Mouse (Mus musculus): ENCODE results near the gene Xdh. TPM values are rescaled to one million over a fixed set of nuclear protein-coding genes. Genes with fewer than 3 reads are reported as not detected.
A peak's percentile ranks its signal among the peaks of the same experiment; 100 is the strongest.

Xdh gene
- polyA plus RNA-seq, 1 experiment from 2014 or later = 1.9 TPM

DNA sequence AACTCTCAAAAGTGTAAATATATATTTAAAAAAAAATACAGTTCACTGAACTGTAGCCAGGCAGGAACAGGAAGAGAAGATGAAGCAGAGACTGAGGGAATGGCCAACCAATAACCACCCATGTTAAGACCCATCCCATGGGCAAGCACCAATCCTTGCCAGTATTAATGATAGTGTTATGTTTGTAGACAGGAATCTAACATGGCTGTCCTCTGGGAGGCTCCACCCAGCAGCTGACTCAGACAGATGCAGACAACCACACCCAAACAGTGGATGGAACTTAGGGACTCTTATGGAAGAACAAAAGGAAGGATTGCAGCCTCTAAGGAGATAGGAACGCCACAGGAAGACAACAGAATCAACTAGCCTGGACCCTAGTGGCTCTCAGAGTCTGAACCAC, 32.9 kb upstream of the Xdh start:
- WGBS = 86% methylated on average over 1 of the region's 1 CpGs
- H3K36me3 ChIP-seq (ENCODE audit: insufficient read depth, low read length) = no peaks in the 10 kb centered on the region
- ATAC-seq (replicated peaks; ENCODE audit: low FRiP score, low read depth) = no peak

DNA sequence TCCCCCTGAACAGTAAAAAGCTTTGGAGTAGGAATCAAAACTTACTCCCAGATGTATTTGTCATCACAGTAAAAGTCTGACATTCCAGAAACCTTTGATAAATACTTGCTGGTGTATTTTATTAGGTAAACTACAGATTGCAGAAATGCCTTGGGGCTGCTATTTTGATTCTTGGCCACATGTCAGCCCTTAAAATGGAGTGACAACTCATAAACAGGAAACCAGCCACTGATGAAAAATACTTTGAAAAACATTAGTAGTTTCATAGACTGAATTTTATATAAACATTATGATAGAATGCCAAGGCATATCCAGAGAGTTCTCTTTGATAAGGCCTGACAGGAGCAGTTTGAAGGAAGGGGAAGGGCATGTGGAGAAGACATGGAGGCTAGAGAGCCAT, 26.1 kb upstream of the Xdh start:
- H3K4me3 ChIP-seq (replicated peaks; ENCODE audit: low read depth, low read length) = no peak overlapping the region
- TF ChIP-seq CTCF (IDR thresholded peaks at IDR 0.05; ENCODE audit: low read depth) = no peak
- H3K36me3 ChIP-seq (ENCODE audit: insufficient read depth, low read length) = no peaks in the 10 kb centered on the region
- no peak for ATAC-seq (replicated peaks; ENCODE audit: low FRiP score, low read depth)
- no peaks in the 10 kb centered on the region for H3K27me3 ChIP-seq (ENCODE audit: insufficient read depth, low read length)
- H3K9me3 ChIP-seq (replicated peaks; ENCODE audit: low read length) = no peaks in the 10 kb centered on the region
- H3K4me1 ChIP-seq (replicated peaks; ENCODE audit: insufficient read depth, low read length) = 0 out of 2 replicates have a peak, but pooled peaks cover under 1% of the 10 kb centered on the region
- H3K4me2 ChIP-seq (ENCODE audit: low read length) = no peak overlapping the region
- H3K27ac ChIP-seq = no peak overlapping the region
- DNase-seq (ENCODE audit: low spot score) = peak; percentile 42
- H3K9ac ChIP-seq (ENCODE audit: low read depth, low read length) = no peak overlapping the region

More for the DNA sequence above, 32.9 kb upstream of the Xdh start:
- H3K4me3 ChIP-seq (replicated peaks; ENCODE audit: low read depth, low read length) = no peak overlapping the region
- no peaks in the 10 kb centered on the region for H3K9me3 ChIP-seq (replicated peaks; ENCODE audit: low read length)
- no peak for TF ChIP-seq CTCF (IDR thresholded peaks at IDR 0.05; ENCODE audit: low read depth)
- no peaks in the 10 kb centered on the region; the same call in 1 of the 2 replicates for H3K4me1 ChIP-seq (replicated peaks; ENCODE audit: insufficient read depth, low read length)
- H3K27ac ChIP-seq = no peak overlapping the region
- H3K4me2 ChIP-seq (ENCODE audit: low read length) = no peak overlapping the region
- H3K27me3 ChIP-seq (ENCODE audit: insufficient read depth, low read length) = no peaks in the 10 kb centered on the region
- no peak for DNase-seq (ENCODE audit: low spot score)
- H3K9ac ChIP-seq (ENCODE audit: low read depth, low read length) = no peak overlapping the region

DNA sequence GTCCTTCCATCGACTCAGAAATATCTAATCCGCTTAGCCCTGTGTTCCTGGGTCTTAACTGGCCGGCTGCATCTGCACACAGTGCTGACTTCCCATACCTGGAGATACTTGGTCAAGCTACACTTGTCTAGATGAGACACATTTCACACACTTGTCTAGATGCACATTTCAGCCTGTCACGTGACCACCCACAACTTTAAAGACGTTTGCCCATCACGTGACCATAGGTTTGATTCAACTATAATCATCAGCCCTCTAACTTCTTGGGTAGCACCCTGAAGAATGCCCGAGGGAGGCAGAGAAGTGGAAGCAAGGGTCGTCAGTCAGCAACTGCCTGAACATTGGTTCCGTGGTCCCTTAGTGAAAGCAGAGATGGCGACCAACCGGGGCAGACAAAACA, 22.7 kb upstream of the Xdh start:
- DNase-seq (ENCODE audit: low spot score) (no peak), ATAC-seq (replicated peaks; ENCODE audit: low FRiP score, low read depth) (no peak)
- Histone ChIP-seq H3K27me3 (ENCODE audit: insufficient read depth, low read length) (no peaks in the 10 kb centered on the region), H3K9ac (ENCODE audit: low read depth, low read length) (no peak overlapping the region), H3K4me2 (ENCODE audit: low read length) (no peak overlapping the region), H3K4me1 (replicated peaks; ENCODE audit: insufficient read depth, low read length) (0 out of 2 replicates have a peak, but pooled peaks cover 3% of the 10 kb centered on the region), H3K4me3 (replicated peaks; ENCODE audit: low read depth, low read length) (no peak overlapping the region), H3K36me3 (ENCODE audit: insufficient read depth, low read length) (no peaks in the 10 kb centered on the region), H3K9me3 (replicated peaks; ENCODE audit: low read length) (no peaks in the 10 kb centered on the region), H3K27ac (no peak overlapping the region)
- 90% methylated on average over 11 of the region's 11 CpGs for WGBS
- no peak for TF ChIP-seq CTCF (IDR thresholded peaks at IDR 0.05; ENCODE audit: low read depth)

DNA sequence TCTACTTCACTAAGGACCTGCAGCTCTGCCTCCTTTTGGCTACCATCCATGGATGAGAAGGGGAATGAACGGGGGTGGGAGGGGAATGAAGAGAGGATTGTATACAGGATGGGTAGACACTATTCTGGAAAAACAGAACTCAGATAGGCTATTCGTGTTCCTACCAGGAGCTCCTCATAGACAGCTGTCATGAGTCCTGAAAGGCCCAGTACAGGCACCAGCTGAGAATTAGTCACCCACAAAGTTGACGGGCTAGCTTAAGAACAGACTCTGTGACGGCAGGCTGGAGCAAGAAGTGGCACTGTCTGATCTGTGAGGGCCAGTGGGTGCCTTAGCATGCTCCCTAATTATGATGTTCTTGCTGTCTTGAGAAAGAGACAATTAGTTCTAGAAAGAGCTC, 21.3 kb upstream of the Xdh start:
- ATAC-seq (replicated peaks; ENCODE audit: low FRiP score, low read depth) = no peak
- 0 out of 2 replicates have a peak overlapping the region, but pooled peaks have one; percentile 36 for H3K27ac ChIP-seq
- 82% methylated on average over 4 of the region's 4 CpGs for WGBS

DNA sequence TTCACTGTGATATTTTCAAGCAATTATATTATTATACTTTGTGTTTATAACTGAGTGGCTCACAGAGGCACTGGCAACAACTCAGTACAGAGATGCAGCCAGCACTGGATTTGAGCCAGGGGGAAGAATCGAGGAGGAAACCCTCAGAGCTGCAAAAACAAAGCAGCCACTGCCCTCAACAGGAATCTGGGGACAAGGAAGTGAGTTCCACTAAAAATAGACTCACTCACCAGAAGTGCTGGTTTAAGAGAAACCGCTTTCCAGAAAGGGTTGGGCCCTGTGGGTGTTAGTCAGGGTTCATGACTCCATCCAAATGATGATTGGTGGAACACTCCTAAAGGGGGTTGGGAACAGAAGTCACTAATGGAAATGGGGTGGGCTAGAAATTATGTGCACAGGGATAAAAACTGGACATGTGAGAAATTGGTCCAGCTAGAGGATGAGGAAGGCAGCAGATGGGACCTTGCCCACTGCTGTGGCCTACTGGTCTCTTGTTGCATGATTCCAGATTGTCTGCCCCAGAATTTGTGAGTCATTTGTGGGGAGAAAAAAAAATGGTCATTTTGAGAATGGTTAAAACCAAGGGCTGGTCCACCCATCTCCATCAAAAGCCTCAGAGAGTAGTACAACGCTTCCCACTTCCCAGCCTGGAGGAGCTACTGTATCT, 20.5 kb upstream of the Xdh start:
- Histone ChIP-seq H3K9me3 (replicated peaks; ENCODE audit: low read length) (no peaks in the 10 kb centered on the region), H3K4me1 (replicated peaks; ENCODE audit: insufficient read depth, low read length) (0 out of 2 replicates have a peak, but pooled peaks cover 3% of the 10 kb centered on the region), H3K4me3 (replicated peaks; ENCODE audit: low read depth, low read length) (no peak overlapping the region), H3K27me3 (ENCODE audit: insufficient read depth, low read length) (no peaks in the 10 kb centered on the region), H3K4me2 (ENCODE audit: low read length) (no peak overlapping the region), H3K9ac (ENCODE audit: low read depth, low read length) (no peak overlapping the region), H3K36me3 (ENCODE audit: insufficient read depth, low read length) (no peaks in the 10 kb centered on the region), H3K27ac (no peak overlapping the region)
- DNase-seq (ENCODE audit: low spot score) (peak; percentile 75), ATAC-seq (replicated peaks; ENCODE audit: low FRiP score, low read depth) (no peak)
- no peak for TF ChIP-seq CTCF (IDR thresholded peaks at IDR 0.05; ENCODE audit: low read depth)
- WGBS = 53% methylated on average over 3 of the region's 3 CpGs

More for the DNA sequence above, 21.3 kb upstream of the Xdh start:
- no peak for DNase-seq (ENCODE audit: low spot score)
- Histone ChIP-seq H3K4me3 (replicated peaks; ENCODE audit: low read depth, low read length) (no peak overlapping the region), H3K27me3 (ENCODE audit: insufficient read depth, low read length) (no peaks in the 10 kb centered on the region), H3K9ac (ENCODE audit: low read depth, low read length) (no peak overlapping the region), H3K4me2 (ENCODE audit: low read length) (no peak overlapping the region), H3K9me3 (replicated peaks; ENCODE audit: low read length) (no peaks in the 10 kb centered on the region), H3K4me1 (replicated peaks; ENCODE audit: insufficient read depth, low read length) (0 out of 2 replicates have a peak, but pooled peaks cover 3% of the 10 kb centered on the region), H3K36me3 (ENCODE audit: insufficient read depth, low read length) (no peaks in the 10 kb centered on the region)
- TF ChIP-seq CTCF (IDR thresholded peaks at IDR 0.05; ENCODE audit: low read depth) = no peak

DNA sequence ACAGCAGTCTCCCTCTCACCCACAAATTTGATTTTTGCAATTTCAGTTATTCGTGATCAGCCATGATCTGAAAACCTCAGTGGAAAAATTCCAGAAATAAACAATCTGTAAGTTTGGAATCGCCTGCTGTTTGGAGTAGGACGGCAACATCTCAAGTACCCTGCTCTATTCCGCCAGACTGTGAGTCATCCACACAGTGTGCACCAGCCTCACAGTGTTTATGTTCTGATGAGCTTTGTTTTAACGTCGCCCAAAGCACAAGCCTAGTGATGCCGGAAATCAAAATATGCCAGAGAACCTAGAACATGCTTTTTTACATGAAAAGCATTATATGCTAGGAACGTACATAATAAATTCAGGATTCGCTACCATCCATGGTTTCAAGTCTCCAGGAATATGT, 14.9 kb upstream of the Xdh start:
- DNase-seq (ENCODE audit: low spot score) (no peak), ATAC-seq (replicated peaks; ENCODE audit: low FRiP score, low read depth) (no peak)
- Histone ChIP-seq H3K9me3 (replicated peaks; ENCODE audit: low read length) (no peaks in the 10 kb centered on the region), H3K27me3 (ENCODE audit: insufficient read depth, low read length) (no peaks in the 10 kb centered on the region), H3K4me1 (replicated peaks; ENCODE audit: insufficient read depth, low read length) (no peaks in the 10 kb centered on the region), H3K27ac (no peak overlapping the region), H3K4me2 (ENCODE audit: low read length) (no peak overlapping the region), H3K9ac (ENCODE audit: low read depth, low read length) (no peak overlapping the region), H3K4me3 (replicated peaks; ENCODE audit: low read depth, low read length) (no peak overlapping the region), H3K36me3 (ENCODE audit: insufficient read depth, low read length) (no peaks in the 10 kb centered on the region)
- no peak for TF ChIP-seq CTCF (IDR thresholded peaks at IDR 0.05; ENCODE audit: low read depth)
- 92% methylated on average over 9 of the region's 9 CpGs for WGBS

All from kidney, postnatal 0 days (tissue).